Comparison of ENCODE assay signal across 8 mouse cellular contexts in the genomic region with DNA sequence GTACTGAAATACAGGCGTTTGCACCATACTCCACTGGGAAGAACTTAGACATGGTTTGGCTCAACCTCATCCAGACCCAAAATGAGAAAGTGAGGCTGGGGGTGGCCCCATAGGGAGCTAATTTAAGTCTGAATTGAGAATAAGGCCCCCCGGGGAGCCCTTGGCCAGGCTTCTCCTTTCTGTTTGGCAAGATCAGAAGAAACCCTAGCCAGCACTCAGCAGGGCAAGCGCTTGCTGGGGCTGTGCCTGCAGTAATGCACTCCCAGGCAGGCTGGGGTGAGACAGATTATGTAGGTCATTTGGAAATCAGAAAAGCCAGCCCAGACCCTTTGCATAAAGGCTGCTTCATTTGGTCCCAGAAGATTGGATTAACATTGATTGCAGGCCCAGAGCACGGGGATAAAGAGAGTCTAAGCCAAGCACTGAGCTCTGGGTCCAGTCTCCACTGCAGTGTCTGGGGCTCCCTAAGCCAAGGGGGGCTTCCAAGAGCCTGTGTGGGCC. TPM values are rescaled to one million over a fixed set of nuclear protein-coding genes. Genes with fewer than 3 reads are reported as not detected.
DNase-seq lines count a peak whose midpoint lies in the region; ATAC-seq and TF ChIP-seq lines count a peak whose summit lies in the region.

No protein-coding gene starts in this region.

- intact Hi-C loops in gastrocnemius, adult 2 months (cut with DNase I), result no loop called here

- H3K4me1 ChIP-seq in lung, embryonic 16.5 days (replicated peaks; ENCODE audit: control insufficient read depth, insufficient read depth, low read length), result no peaks in the 10 kb centered on the region; the same call in 1 of the 2 replicates
- H3K4me1 ChIP-seq in neural tube, embryonic 13.5 days (replicated peaks), result peaks cover 54% of the 10 kb centered on the region

- H3K27me3 ChIP-seq in lung, embryonic 16.5 days (ENCODE audit: control insufficient read depth, insufficient read depth, low read depth, low read length), result no peaks in the 10 kb centered on the region; the same call in 1 of the 2 replicates
- H3K27me3 ChIP-seq in neural tube, embryonic 13.5 days, result peaks cover 6% of the 10 kb centered on the region

- H3K4me2 ChIP-seq in lung, embryonic 16.5 days (ENCODE audit: low read depth, low read length), result no peak overlapping the region
- no peak overlapping the region for H3K4me2 ChIP-seq in neural tube, embryonic 13.5 days

- TF ChIP-seq CTCF in gastrocnemius, adult 2 months (IDR thresholded peaks at IDR 0.05), result no peak

- DNase-seq in lung, postnatal 25 days (ENCODE audit: low spot score), result no peak
- DNase-seq in cerebellum, postnatal 14 days, result peak; percentile 78 to 92
- peak; percentile 79 for DNase-seq in gastrocnemius, adult 2 months
- DNase-seq in layer of hippocampus, adult 9-11 months, result peak; percentile 54
- no peak for DNase-seq in thymus, adult 18-20 months

- no peaks in the 10 kb centered on the region for H3K9me3 ChIP-seq in lung, embryonic 16.5 days (ENCODE audit: control insufficient read depth, low read length)
- no peaks in the 10 kb centered on the region for H3K9me3 ChIP-seq in neural tube, embryonic 13.5 days

- peak; percentile 75 for ATAC-seq in lung, embryonic 16.5 days (ENCODE audit: low read depth)
- ATAC-seq in neural tube, embryonic 13.5 days (ENCODE audit: low read depth), result peak; percentile 73
- ATAC-seq in megakaryocyte progenitor cell, adult 5-6 weeks (replicated peaks; ENCODE audit: poor library complexity), result no peak

- no peak overlapping the region for H3K27ac ChIP-seq in lung, embryonic 16.5 days (ENCODE audit: low read length)
- peak overlapping the region; percentile 75 for H3K27ac ChIP-seq in gastrocnemius, adult 2 months
- peak overlapping the region; percentile 52 for H3K27ac ChIP-seq in neural tube, embryonic 13.5 days (replicated peaks)

- no peak overlapping the region for H3K4me3 ChIP-seq in lung, embryonic 16.5 days (ENCODE audit: low read length)
- H3K4me3 ChIP-seq in gastrocnemius, adult 2 months, result peak overlapping the region; percentile 36; the same call in 1 of the 2 replicates
- no peak overlapping the region for H3K4me3 ChIP-seq in neural tube, embryonic 13.5 days

- no peak overlapping the region for H3K9ac ChIP-seq in lung, embryonic 16.5 days (ENCODE audit: low read length)
- no peak overlapping the region for H3K9ac ChIP-seq in neural tube, embryonic 13.5 days

- WGBS in lung, embryonic 16.5 days, result 18% methylated on average over 4 of the region's 4 CpGs
- 3% methylated on average over 4 of the region's 4 CpGs for WGBS in neural tube, embryonic 13.5 days

- no peaks in the 10 kb centered on the region for H3K36me3 ChIP-seq in lung, embryonic 16.5 days (ENCODE audit: control insufficient read depth, insufficient read depth, low read length)
- no peaks in the 10 kb centered on the region for H3K36me3 ChIP-seq in neural tube, embryonic 13.5 days

RNA-seq across cellular contexts. Expression of gene Galnt10, which starts 44.6 kb away (rescaled TPM):
- 12.4 and 12.8 TPM in 2 replicates for polyA plus RNA-seq in lung, embryonic 16.5 days (2015; fragmentation: Nextera tagmentation; extraction: Ambion mirVana)
- total RNA-seq in gastrocnemius, adult 2 months (2021), result 1 to 10 TPM; 5.1 to 6.4 TPM
- polyA plus RNA-seq in neural tube, embryonic 13.5 days (2015; fragmentation: Nextera tagmentation; extraction: Ambion mirVana), result 12.2 and 13.0 TPM in 2 replicates
- 4.0 and 4.8 TPM in 2 replicates for total RNA-seq in megakaryocyte progenitor cell, adult 5-6 weeks (2015)
- 7.0 and 8.8 TPM in 2 replicates for total RNA-seq in megakaryocyte progenitor cell, adult 5-6 weeks (2017)

Comparison
In these comparisons a context has a peak if more than half of its experiments do, and no peak if none do; other contexts are left out.
1. DNase-seq: peak in cerebellum, postnatal 14 days (2 of 2), gastrocnemius, adult 2 months (single experiment) and layer of hippocampus, adult 9-11 months (single experiment); none in lung, postnatal 25 days (single experiment) and thymus, adult 18-20 months (0 of 2).